Mouse (Mus musculus) bone marrow, adult 2 months (tissue): ENCODE data around the gene Phlpp2.

Experiments used
- CTCF ChIP-seq: fragments of 200-500 bp; IDR thresholded peaks from 2 replicates; pipeline ENCODE4 v1.5.1; 2011; ENCODE audit warnings: low read length, control low read depth; ENCODE audit not compliant: control insufficient read depth, insufficient read depth
- POLR2A ChIP-seq: fragments of 200-500 bp; IDR thresholded peaks from 2 replicates; pipeline ENCODE4 v1.6.1; 2011; ENCODE audit warnings: low read depth, mild to moderate bottlenecking, control low read depth, low read length, borderline replicate concordance; ENCODE audit not compliant: control insufficient read depth

GRCm38 (mm10) chr8:109839822-109840221 is 28.5 kb upstream of the Phlpp2 start:
- TF ChIP-seq CTCF, result no peak
- TF ChIP-seq POLR2A, result no peak
